Mouse (Mus musculus) myocyte (in vitro differentiated cells): Measurements from ENCODE around the gene Fbxo33.

Experiments
- CEBPB ChIP-seq: IDR thresholded peaks from 2 replicates; pipeline ENCODE4 v1.6.1; 2011; ENCODE audit warnings: mild to moderate bottlenecking, moderate library complexity; ENCODE audit not compliant: poor library complexity, insufficient read depth, severe bottlenecking
- E2F4 ChIP-seq: IDR thresholded peaks from one replicate; pipeline ENCODE4 v1.6.1; 2011; ENCODE audit warnings: mild to moderate bottlenecking, control low read depth, moderate library complexity; ENCODE audit not compliant: insufficient read depth
- MAX ChIP-seq: IDR thresholded peaks from one replicate; pipeline ENCODE4 v1.6.1; 2011; ENCODE audit warnings: low read depth, mild to moderate bottlenecking, control low read depth
- MYOD1 ChIP-seq, 3 experiments: IDR thresholded peaks; one replicate each; pipeline ENCODE4 v1.6.1; 2011; ENCODE audit warnings: control low read depth in 2 of 3, low read depth in 2 of 3, mild to moderate bottlenecking in 2 of 3, moderate library complexity in 1 of 3; ENCODE audit not compliant: insufficient read length in 2 of 3, control insufficient read depth in 1 of 3
- MYOG ChIP-seq, 3 experiments: IDR thresholded peaks; one replicate each; pipeline ENCODE4 v1.6.1; 2011; ENCODE audit warnings: control low read depth in 2 of 3, low read depth in 2 of 3, mild to moderate bottlenecking in 2 of 3; ENCODE audit not compliant: insufficient read length in 2 of 3, control insufficient read depth in 1 of 3, insufficient read depth in 1 of 3
- POLR2A ChIP-seq: IDR thresholded peaks from one replicate; pipeline ENCODE4 v1.6.1; 2011; ENCODE audit warnings: low read depth, mild to moderate bottlenecking, control low read depth, moderate library complexity; ENCODE audit not compliant: insufficient read length
- POLR2AphosphoS2 ChIP-seq: IDR thresholded peaks from one replicate; pipeline ENCODE4 v1.6.1; 2011; ENCODE audit warnings: low read depth, control low read depth; ENCODE audit not compliant: insufficient read length
- REST ChIP-seq: IDR thresholded peaks from one replicate; pipeline ENCODE4 v1.6.1; 2011; ENCODE audit warnings: mild to moderate bottlenecking, control low read depth, moderate library complexity; ENCODE audit not compliant: insufficient read depth, insufficient read length
- SRF ChIP-seq: IDR thresholded peaks from one replicate; pipeline ENCODE4 v1.6.1; 2011; ENCODE audit warnings: low read depth; ENCODE audit not compliant: control insufficient read depth, insufficient read length
- TCF12 ChIP-seq: IDR thresholded peaks from one replicate; pipeline ENCODE4 v1.6.1; 2011; ENCODE audit warnings: mild to moderate bottlenecking, control low read depth; ENCODE audit not compliant: poor library complexity, insufficient read depth, severe bottlenecking
- TCF3 ChIP-seq: IDR thresholded peaks from one replicate; pipeline ENCODE4 v1.6.1; 2011; ENCODE audit warnings: low read depth, control low read depth; ENCODE audit not compliant: insufficient read length
- USF1 ChIP-seq: IDR thresholded peaks from one replicate; pipeline ENCODE4 v1.6.1; 2011; ENCODE audit warnings: low read depth, mild to moderate bottlenecking, control low read depth, moderate library complexity

- TF ChIP-seq POLR2A (no peak), E2F4 (no peak), MAX (no peak), USF1 (no peak), TCF12 (no peak), POLR2AphosphoS2 (no peak), SRF (no peak), CEBPB (no peak), MYOD1 (IDR thresholded peaks at IDR 0.05; ENCODE audit: control insufficient read depth in 1 of 3, insufficient read length in 2 of 3, low read depth in 2 of 3) (no peak), REST (no peak), MYOG (IDR thresholded peaks at IDR 0.05; ENCODE audit: control insufficient read depth in 1 of 3, insufficient read depth in 1 of 3, insufficient read length in 2 of 3, low read depth in 2 of 3) (no peak), TCF3 (no peak)
Measured at GRCm38 (mm10) chr12:59207000-59207390, 12.5 kb downstream of the Fbxo33 start.
